Mouse (Mus musculus): ENCODE measurements around the gene Spock1. TPM values are rescaled to one million over a fixed set of nuclear protein-coding genes. Genes with fewer than 3 reads are reported as not detected.

The Spock1 gene
- total RNA-seq, 1 experiment from 2014 or later = 13.1 TPM

GRCm38 (mm10) chr13:57806301-57806700 lies 101.8 kb downstream of the Spock1 start:
- DNase-seq = no peak

GRCm38 (mm10) chr13:57798633-57799032 lies 109.5 kb downstream of the Spock1 start:
- no peak for DNase-seq

- DNase-seq = no peak
Measured at GRCm38 (mm10) chr13:57796951-57797692, 111.0 kb downstream of the Spock1 start.

GRCm38 (mm10) chr13:57793643-57794240 lies 114.4 kb downstream of the Spock1 start:
- peak; percentile 23 for DNase-seq

GRCm38 (mm10) chr13:57789796-57790195 lies 118.3 kb downstream of the Spock1 start:
- no peak for DNase-seq

- no peak for DNase-seq
Measured at GRCm38 (mm10) chr13:57788299-57788698, 119.8 kb downstream of the Spock1 start.

- no peak for DNase-seq
Measured at GRCm38 (mm10) chr13:57786278-57786677, 121.9 kb downstream of the Spock1 start.

- no peak for DNase-seq
Measured at GRCm38 (mm10) chr13:57782975-57783374, 125.2 kb downstream of the Spock1 start.

GRCm38 (mm10) chr13:57782107-57782561 lies 126.0 kb downstream of the Spock1 start:
- no peak for DNase-seq

- DNase-seq = no peak
Measured at GRCm38 (mm10) chr13:57779146-57779545, 129.0 kb downstream of the Spock1 start.

GRCm38 (mm10) chr13:57778524-57778923 lies 129.6 kb downstream of the Spock1 start:
- DNase-seq = no peak

- DNase-seq = no peak
Measured at GRCm38 (mm10) chr13:57771998-57772397, 136.1 kb downstream of the Spock1 start.

- DNase-seq = no peak
Measured at GRCm38 (mm10) chr13:57766721-57767120, 141.4 kb downstream of the Spock1 start.

GRCm38 (mm10) chr13:57761122-57761521 lies 147.0 kb downstream of the Spock1 start:
- no peak for DNase-seq

- no peak for DNase-seq
Measured at GRCm38 (mm10) chr13:57760618-57761017, 147.5 kb downstream of the Spock1 start.

GRCm38 (mm10) chr13:57756316-57756715 lies 151.8 kb downstream of the Spock1 start:
- no peak for DNase-seq

GRCm38 (mm10) chr13:57750831-57751230 lies 157.3 kb downstream of the Spock1 start:
- DNase-seq = no peak

- no peak for DNase-seq
Measured at GRCm38 (mm10) chr13:57744667-57745066, 163.5 kb downstream of the Spock1 start.

GRCm38 (mm10) chr13:57741186-57741585 lies 166.9 kb downstream of the Spock1 start:
- DNase-seq = no peak

- DNase-seq = no peak
Measured at GRCm38 (mm10) chr13:57740473-57740872, 167.7 kb downstream of the Spock1 start.

GRCm38 (mm10) chr13:57736060-57736459 lies 172.1 kb downstream of the Spock1 start:
- DNase-seq = no peak

GRCm38 (mm10) chr13:57734549-57734948 lies 173.6 kb downstream of the Spock1 start:
- no peak for DNase-seq

GRCm38 (mm10) chr13:57733521-57733920 lies 174.6 kb downstream of the Spock1 start:
- no peak for DNase-seq

GRCm38 (mm10) chr13:57732251-57732650 lies 175.9 kb downstream of the Spock1 start:
- DNase-seq = no peak
